Mouse (Mus musculus) myocyte (in vitro differentiated cells): Measurements from ENCODE around the gene Zfp184. TPM values are rescaled to one million over a fixed set of nuclear protein-coding genes. Genes with fewer than 3 reads are reported as not detected.

Experiments
- H3K27me3 ChIP-seq: one replicate; pipeline ENCODE4 v1.6.1; 2011; ENCODE audit not compliant: control insufficient read depth, insufficient read depth, insufficient read length
- H3K36me3 ChIP-seq: one replicate; pipeline ENCODE4 v1.6.1; 2011; ENCODE audit not compliant: control insufficient read depth, insufficient read depth
- H3K4me2 ChIP-seq: one replicate; pipeline ENCODE4 v1.6.1; 2011; ENCODE audit warnings: low read depth, control low read depth
- H3K4me3 ChIP-seq: one replicate; pipeline ENCODE4 v1.5.1; 2011; ENCODE audit warnings: mild to moderate bottlenecking, control low read depth, moderate library complexity
- H3K79me2 ChIP-seq: one replicate; pipeline ENCODE4 v1.6.1; 2011; ENCODE audit not compliant: control insufficient read depth, insufficient read depth
- H3ac ChIP-seq: one replicate; pipeline ENCODE4 v1.6.1; 2011; ENCODE audit not compliant: control insufficient read depth, insufficient read length
- CEBPB ChIP-seq: IDR thresholded peaks from 2 replicates; pipeline ENCODE4 v1.6.1; 2011; ENCODE audit warnings: mild to moderate bottlenecking, moderate library complexity; ENCODE audit not compliant: poor library complexity, insufficient read depth, severe bottlenecking
- E2F4 ChIP-seq: IDR thresholded peaks from one replicate; pipeline ENCODE4 v1.6.1; 2011; ENCODE audit warnings: mild to moderate bottlenecking, control low read depth, moderate library complexity; ENCODE audit not compliant: insufficient read depth
- MAX ChIP-seq: IDR thresholded peaks from one replicate; pipeline ENCODE4 v1.6.1; 2011; ENCODE audit warnings: low read depth, mild to moderate bottlenecking, control low read depth
- MYOD1 ChIP-seq, 3 experiments: IDR thresholded peaks; one replicate each; pipeline ENCODE4 v1.6.1; 2011; ENCODE audit warnings: control low read depth in 2 of 3, low read depth in 2 of 3, mild to moderate bottlenecking in 2 of 3, moderate library complexity in 1 of 3; ENCODE audit not compliant: insufficient read length in 2 of 3, control insufficient read depth in 1 of 3
- MYOG ChIP-seq, 3 experiments: IDR thresholded peaks; one replicate each; pipeline ENCODE4 v1.6.1; 2011; ENCODE audit warnings: control low read depth in 2 of 3, low read depth in 2 of 3, mild to moderate bottlenecking in 2 of 3; ENCODE audit not compliant: insufficient read length in 2 of 3, control insufficient read depth in 1 of 3, insufficient read depth in 1 of 3
- POLR2A ChIP-seq: IDR thresholded peaks from one replicate; pipeline ENCODE4 v1.6.1; 2011; ENCODE audit warnings: low read depth, mild to moderate bottlenecking, control low read depth, moderate library complexity; ENCODE audit not compliant: insufficient read length
- POLR2AphosphoS2 ChIP-seq: IDR thresholded peaks from one replicate; pipeline ENCODE4 v1.6.1; 2011; ENCODE audit warnings: low read depth, control low read depth; ENCODE audit not compliant: insufficient read length
- REST ChIP-seq: IDR thresholded peaks from one replicate; pipeline ENCODE4 v1.6.1; 2011; ENCODE audit warnings: mild to moderate bottlenecking, control low read depth, moderate library complexity; ENCODE audit not compliant: insufficient read depth, insufficient read length
- SRF ChIP-seq: IDR thresholded peaks from one replicate; pipeline ENCODE4 v1.6.1; 2011; ENCODE audit warnings: low read depth; ENCODE audit not compliant: control insufficient read depth, insufficient read length
- TCF12 ChIP-seq: IDR thresholded peaks from one replicate; pipeline ENCODE4 v1.6.1; 2011; ENCODE audit warnings: mild to moderate bottlenecking, control low read depth; ENCODE audit not compliant: poor library complexity, insufficient read depth, severe bottlenecking
- TCF3 ChIP-seq: IDR thresholded peaks from one replicate; pipeline ENCODE4 v1.6.1; 2011; ENCODE audit warnings: low read depth, control low read depth; ENCODE audit not compliant: insufficient read length
- USF1 ChIP-seq: IDR thresholded peaks from one replicate; pipeline ENCODE4 v1.6.1; 2011; ENCODE audit warnings: low read depth, mild to moderate bottlenecking, control low read depth, moderate library complexity
- polyA plus RNA-seq: library from polyadenylated mRNA; unstranded; fragments of >200 nt; fragmentation: generic; extraction: Trizol; gene quantifications from one replicate; pipeline ENCODE4 v1.2.1, GENCODE M21; 2012; ENCODE audit warnings: missing spikeins

Zfp184 gene
- polyA plus RNA-seq, 1 experiment = 0.89 TPM

DNA sequence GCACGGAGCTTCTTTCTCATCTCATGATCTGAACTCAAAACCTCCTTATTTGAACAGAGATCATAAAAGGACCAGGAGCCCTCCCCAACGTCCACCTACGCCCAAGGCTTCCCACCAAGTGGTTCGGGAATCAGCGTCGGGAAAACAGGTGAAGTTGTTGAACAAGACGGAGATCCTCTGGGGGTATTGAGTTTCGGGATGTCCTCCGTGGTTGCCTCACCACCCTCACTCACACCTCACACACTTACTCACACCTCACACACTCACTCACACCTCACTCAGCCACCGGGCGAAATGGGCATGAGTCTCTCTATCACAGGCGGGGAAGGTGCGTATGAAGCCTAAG, 51.9 kb downstream of the Zfp184 start:
- Histone ChIP-seq H3K79me2 (no peaks in the 10 kb centered on the region), H3K4me2 (peak overlapping the region; percentile 100), H3K4me3 (peak overlapping the region; percentile 34), H3ac (no peak overlapping the region), H3K36me3 (no peaks in the 10 kb centered on the region), H3K27me3 (peaks cover 4% of the 10 kb centered on the region)
- TF ChIP-seq TCF12 = no peak
- TF ChIP-seq POLR2AphosphoS2 = no peak
- TF ChIP-seq POLR2A = no peak
- no peak for TF ChIP-seq USF1
- no peak for TF ChIP-seq TCF3
- no peak for TF ChIP-seq REST
- TF ChIP-seq CEBPB = no peak
- TF ChIP-seq MYOD1 (IDR thresholded peaks at IDR 0.05; ENCODE audit: control insufficient read depth in 1 of 3, insufficient read length in 2 of 3, low read depth in 2 of 3) = no peak

GRCm38 (mm10) chr13:21997201-21997820, 52.4 kb downstream of the Zfp184 start:
- peak overlapping the region; percentile 34 for H3K4me3 ChIP-seq
- H3K27me3 ChIP-seq = peaks cover 4% of the 10 kb centered on the region
- H3K4me2 ChIP-seq = peak overlapping the region; percentile 100
- TF ChIP-seq POLR2AphosphoS2 = no peak
- no peak for TF ChIP-seq POLR2A
- H3K36me3 ChIP-seq = no peaks in the 10 kb centered on the region
- H3ac ChIP-seq = no peak overlapping the region
- no peaks in the 10 kb centered on the region for H3K79me2 ChIP-seq

DNA sequence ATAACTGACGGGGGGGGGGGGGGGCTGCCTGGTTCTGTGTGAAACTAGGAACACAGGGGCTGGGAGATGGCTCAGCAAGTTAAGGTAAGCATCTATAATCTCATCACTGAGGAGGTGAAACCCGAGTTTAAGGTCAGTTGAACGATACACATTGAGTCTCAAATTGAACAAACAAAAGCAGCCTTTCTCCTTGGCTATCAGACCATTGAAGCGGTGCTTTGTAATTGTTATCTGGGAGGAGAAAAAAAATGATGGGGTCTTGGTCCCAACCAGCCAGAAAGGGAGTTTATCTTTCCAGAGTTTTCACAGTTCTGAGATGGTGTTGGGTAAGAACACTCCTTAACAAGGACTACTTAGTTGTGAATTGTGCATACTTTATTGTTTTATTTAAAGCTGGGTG, 52.9 kb downstream of the Zfp184 start:
- Histone ChIP-seq H3ac (no peak overlapping the region), H3K79me2 (no peaks in the 10 kb centered on the region), H3K27me3 (peaks cover 4% of the 10 kb centered on the region), H3K36me3 (no peaks in the 10 kb centered on the region), H3K4me3 (peak overlapping the region; percentile 34), H3K4me2 (peak overlapping the region; percentile 100)
- TF ChIP-seq POLR2AphosphoS2 = no peak
- no peak for TF ChIP-seq MYOD1 (IDR thresholded peaks at IDR 0.05; ENCODE audit: control insufficient read depth in 1 of 3, insufficient read length in 2 of 3, low read depth in 2 of 3)
- no peak for TF ChIP-seq MAX
- TF ChIP-seq POLR2A = no peak
- no peak for TF ChIP-seq SRF
- TF ChIP-seq CEBPB = no peak
- TF ChIP-seq USF1 = no peak
- TF ChIP-seq REST = no peak
- no peak for TF ChIP-seq E2F4
- no peak for TF ChIP-seq MYOG (IDR thresholded peaks at IDR 0.05; ENCODE audit: control insufficient read depth in 1 of 3, insufficient read depth in 1 of 3, insufficient read length in 2 of 3, low read depth in 2 of 3)
- TF ChIP-seq TCF3 = no peak
- TF ChIP-seq TCF12 = no peak

DNA sequence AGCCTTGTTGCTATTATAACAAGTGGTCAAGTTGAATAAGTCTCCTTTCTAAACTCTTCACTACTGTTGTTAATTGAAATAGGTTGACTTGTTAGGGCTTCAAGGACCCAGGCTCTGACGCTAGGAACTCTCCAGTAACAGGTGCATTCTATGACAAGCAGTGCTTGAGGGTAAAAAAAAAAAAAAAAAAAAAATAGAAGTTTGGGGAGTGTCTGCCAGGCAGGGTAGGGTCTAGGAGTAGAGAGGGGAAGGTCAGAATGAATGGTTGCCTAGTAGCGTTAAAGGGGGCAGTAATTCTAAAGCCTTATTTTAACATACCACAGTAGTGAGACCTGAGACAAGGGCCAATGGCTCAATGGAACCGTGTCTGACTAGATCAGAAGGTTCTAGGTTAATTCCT, 53.5 kb downstream of the Zfp184 start:
- no peak overlapping the region for H3ac ChIP-seq
- no peak overlapping the region for H3K4me2 ChIP-seq
- no peak overlapping the region for H3K4me3 ChIP-seq
- H3K36me3 ChIP-seq = no peaks in the 10 kb centered on the region
- peaks cover 4% of the 10 kb centered on the region for H3K27me3 ChIP-seq
- no peaks in the 10 kb centered on the region for H3K79me2 ChIP-seq
- no peak for TF ChIP-seq USF1
- TF ChIP-seq REST = no peak
- no peak for TF ChIP-seq MAX
- TF ChIP-seq SRF = no peak
- no peak for TF ChIP-seq E2F4
- TF ChIP-seq CEBPB = no peak
- no peak for TF ChIP-seq TCF12
- no peak for TF ChIP-seq POLR2AphosphoS2
- TF ChIP-seq MYOD1 (IDR thresholded peaks at IDR 0.05; ENCODE audit: control insufficient read depth in 1 of 3, insufficient read length in 2 of 3, low read depth in 2 of 3) = no peak
- no peak for TF ChIP-seq MYOG (IDR thresholded peaks at IDR 0.05; ENCODE audit: control insufficient read depth in 1 of 3, insufficient read depth in 1 of 3, insufficient read length in 2 of 3, low read depth in 2 of 3)
- TF ChIP-seq TCF3 = no peak
- TF ChIP-seq POLR2A = no peak

DNA sequence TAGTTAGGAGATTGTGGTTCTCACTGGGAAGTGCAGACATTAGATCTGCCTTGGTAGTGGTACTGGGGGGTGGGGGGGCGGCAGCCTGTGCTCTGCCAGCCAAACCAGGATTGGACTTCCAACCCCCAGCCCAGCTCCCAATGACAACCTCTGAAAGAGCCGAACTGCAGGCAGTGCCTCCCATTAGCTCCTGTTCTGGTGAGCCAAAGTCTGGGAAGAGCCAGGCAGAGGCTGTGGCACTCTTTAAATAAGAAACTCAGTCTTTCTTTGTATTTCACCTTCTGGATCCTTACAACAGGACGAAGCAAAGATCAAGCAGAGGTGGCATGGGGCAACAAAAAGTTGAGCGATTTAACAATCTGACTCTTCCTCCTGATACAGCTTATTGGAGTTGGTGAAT, 54.3 kb downstream of the Zfp184 start:
- Histone ChIP-seq H3ac (no peak overlapping the region), H3K4me2 (no peak overlapping the region), H3K4me3 (no peak overlapping the region), H3K36me3 (no peaks in the 10 kb centered on the region), H3K27me3 (peaks cover 4% of the 10 kb centered on the region), H3K79me2 (no peaks in the 10 kb centered on the region)
- TF ChIP-seq POLR2AphosphoS2 (no peak), MYOD1 (IDR thresholded peaks at IDR 0.05; ENCODE audit: control insufficient read depth in 1 of 3, insufficient read length in 2 of 3, low read depth in 2 of 3) (no peak), REST (no peak), POLR2A (no peak), MAX (no peak), E2F4 (no peak), TCF12 (no peak), CEBPB (no peak), MYOG (IDR thresholded peaks at IDR 0.05; ENCODE audit: control insufficient read depth in 1 of 3, insufficient read depth in 1 of 3, insufficient read length in 2 of 3, low read depth in 2 of 3) (no peak), SRF (no peak), USF1 (no peak), TCF3 (no peak)
